Mouse (Mus musculus) CD4-positive, CD25-positive, alpha-beta regulatory T cell (primary cell): ENCODE measurements around the gene Apol7c. TPM values are rescaled to one million over a fixed set of nuclear protein-coding genes. Genes with fewer than 3 reads are reported as not detected.

Experiments
- polyA plus RNA-seq: library from polyadenylated mRNA; unstranded; fragments of 100-300 nt; shearing (Covaris generic); gene quantifications from one replicate; pipeline ENCODE4 v1.2.1, GENCODE M21; 2017

Gene Apol7c
- polyA plus RNA-seq, result 0.69 TPM

DNA sequence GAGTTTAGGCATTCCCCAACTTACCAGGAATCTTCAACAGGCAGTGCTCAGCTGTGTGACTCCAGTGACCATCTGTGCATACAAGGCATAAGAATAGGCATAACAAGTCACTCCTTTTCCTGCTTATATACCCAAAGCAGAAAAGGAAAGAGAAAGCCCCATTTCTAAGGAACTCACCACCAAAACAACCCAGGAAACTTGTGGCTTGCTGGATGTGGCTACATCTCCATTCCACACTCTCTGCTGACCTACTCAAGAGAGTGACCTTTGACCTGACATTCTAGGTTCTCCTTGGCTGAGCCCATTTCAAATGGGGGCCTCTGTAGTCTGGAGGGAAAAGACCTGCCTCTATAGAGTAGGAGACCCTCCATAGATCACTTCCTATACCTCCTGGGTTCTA, at the start of gene Apol7c:
Gene Apol7c, minus strand, starts transcription at position 101 of the 400 bp plus-strand sequence.

DNA sequence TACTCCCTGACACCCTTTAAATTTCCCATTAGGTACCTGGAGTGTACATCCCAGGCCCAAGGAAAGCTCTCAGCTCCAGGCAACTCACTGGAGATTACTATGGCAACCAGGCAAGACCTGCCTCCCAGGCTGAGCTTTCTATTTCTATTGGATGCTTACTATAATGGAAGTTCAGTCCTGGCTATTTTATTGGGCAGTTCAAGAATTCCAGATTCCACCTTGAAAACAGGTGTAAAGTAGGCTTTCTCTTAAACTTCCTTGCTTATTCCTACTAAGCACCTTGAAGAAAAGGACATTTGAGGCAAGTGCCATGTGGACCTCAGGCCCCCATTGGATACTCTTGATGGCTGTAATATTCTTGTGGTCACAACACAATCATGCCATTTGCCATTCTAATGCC, 28.7 kb upstream of the Apol7c start, which contains the start of gene 1700025B11Rik:
Gene 1700025B11Rik, minus strand, starts transcription at position 101 of the 400 bp plus-strand sequence.

DNA sequence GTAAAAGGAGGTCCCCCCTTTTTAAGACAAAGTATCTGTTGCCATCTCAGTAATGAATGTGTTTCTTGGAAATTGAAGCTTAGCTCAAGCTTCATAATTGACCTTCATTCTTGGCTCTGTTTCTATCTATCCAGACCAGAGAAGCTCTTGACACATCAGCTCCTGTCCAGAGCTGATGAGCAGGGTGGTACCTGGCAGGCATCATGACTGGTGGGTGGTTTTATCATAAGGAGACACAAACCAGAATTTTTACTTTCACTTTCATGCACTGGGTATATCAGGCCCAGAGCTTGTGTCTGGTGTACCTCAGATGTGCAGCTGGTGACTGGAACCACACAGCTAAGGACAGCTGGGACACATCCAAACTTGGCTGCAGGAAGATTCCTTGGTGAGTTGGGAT, 25.1 kb downstream of the Apol7c start, which contains the start of gene Apol11a:
Gene Apol11a, plus strand, starts transcription at position 306 of the 400 bp plus-strand sequence.

DNA sequence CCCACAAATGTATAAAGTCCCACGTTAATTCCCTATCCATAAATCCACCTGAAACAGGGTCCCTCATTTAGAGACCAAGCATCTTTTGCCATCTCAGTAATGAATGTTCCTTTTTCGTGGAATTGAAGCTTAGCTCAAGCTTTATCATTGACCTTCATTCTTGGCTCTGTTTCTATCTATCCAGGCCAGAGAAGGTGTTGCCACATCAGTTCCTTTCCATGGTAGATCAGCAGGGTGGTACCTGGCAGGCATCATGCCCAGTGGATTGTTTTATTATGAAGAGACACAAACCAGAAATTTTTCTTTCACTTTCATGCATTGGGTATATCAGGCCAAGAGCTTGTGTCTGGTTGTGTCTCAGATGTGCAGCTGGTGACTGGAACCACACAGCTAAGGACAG, 56.4 kb downstream of the Apol7c start, which contains the start of gene Apol10a:
Gene Apol10a, plus strand, starts transcription at position 355 of the 400 bp plus-strand sequence.

Other genes with a start within 250 kb of the Apol7c start
- gene Rbfox2, start 226.3 kb downstream of the Apol7c start, polyA plus RNA-seq, result 0.13 TPM
- not detected for gene Apol7a, start 134.2 kb downstream of the Apol7c start, polyA plus RNA-seq
- 13.3 TPM for gene Apol9a, start 122.2 kb downstream of the Apol7c start, polyA plus RNA-seq
- gene Apol7b, start 85.8 kb downstream of the Apol7c start, polyA plus RNA-seq, result 0.56 TPM
- 0.14 TPM for gene Apol10a, start 56.3 kb downstream of the Apol7c start, polyA plus RNA-seq
- gene Apol11a, start 25.0 kb downstream of the Apol7c start, polyA plus RNA-seq, result 0.11 TPM
- not detected for gene 1700025B11Rik, start 28.6 kb upstream of the Apol7c start, polyA plus RNA-seq
- gene Apol10b, start 62.8 kb upstream of the Apol7c start, polyA plus RNA-seq, result 2.4 TPM
- gene Gm36245, start 65.9 kb upstream of the Apol7c start, polyA plus RNA-seq, result not detected
- 0.26 TPM for gene Apol11b, start 110.0 kb upstream of the Apol7c start, polyA plus RNA-seq
- 86.8 TPM for gene Apol7e, start 165.5 kb upstream of the Apol7c start, polyA plus RNA-seq
- 59.4 TPM for gene Apol9b, start 195.7 kb upstream of the Apol7c start, polyA plus RNA-seq
- 0.39 TPM for gene Apol8, start 223.7 kb upstream of the Apol7c start, polyA plus RNA-seq